Mouse (Mus musculus) heart, postnatal 0 days (tissue): ENCODE results near the gene Spg20.

Source experiments
- CTCF ChIP-seq: IDR thresholded peaks from 2 replicates; pipeline ENCODE4 v1.5.1; 2016; ENCODE audit warnings: antibody characterized with exemption, control low read depth, low read depth
- EP300 ChIP-seq: IDR thresholded peaks from 2 replicates; pipeline ENCODE4 v1.6.1; 2016; ENCODE audit warnings: antibody characterized with exemption, low read depth

GRCm38 (mm10) chr3:55111935-55112709 is at the start of gene Spg20:
- TF ChIP-seq CTCF (peak; percentile 95), EP300 (no peak)
